Mouse (Mus musculus) liver, adult 2 months (tissue): ENCODE measurements around the gene Elp5.

ENCODE experiments used
- CTCF ChIP-seq: fragments of 200-500 bp; IDR thresholded peaks from 2 replicates; pipeline ENCODE4 v1.5.1; 2011; ENCODE audit warnings: low read depth, low read length, control low read depth
- POLR2A ChIP-seq: fragments of 200-500 bp; IDR thresholded peaks from 2 replicates; pipeline ENCODE4 v1.6.1; 2011; ENCODE audit warnings: low read length, control low read depth; ENCODE audit not compliant: insufficient read depth; ENCODE audit errors: extremely low read depth

GRCm38 (mm10) chr11:69937385-69937784, 44.9 kb downstream of the Elp5 start:
- no peak for TF ChIP-seq CTCF
- no peak for TF ChIP-seq POLR2A
